Mouse (Mus musculus): Measurements from ENCODE around the gene Ly86. TPM values are rescaled to one million over a fixed set of nuclear protein-coding genes. Genes with fewer than 3 reads are reported as not detected.
A peak's percentile ranks its signal among the peaks of the same experiment; 100 is the strongest.

Gene Ly86
- polyA plus RNA-seq, 1 experiment from 2014 or later, result 7.6 TPM

- Histone ChIP-seq H3K4me2 (replicated peaks) (peak overlapping the region; percentile 69), H3K36me3 (no peaks in the 10 kb centered on the region), H3K9ac (peak overlapping the region; percentile 62), H3K9me3 (replicated peaks) (no peaks in the 10 kb centered on the region), H3K27me3 (peaks cover 37% of the 10 kb centered on the region), H3K4me1 (0 out of 2 replicates have a peak, but pooled peaks cover 5% of the 10 kb centered on the region), H3K27ac (no peak overlapping the region), H3K4me3 (peak overlapping the region; percentile 42)
- whole genome bisulfite sequencing, result 9% methylated on average over 9 of the region's 9 CpGs
- no peak for ATAC-seq (ENCODE audit: low FRiP score)
Observed at GRCm38 (mm10) chr13:37434841-37435240, 89.8 kb downstream of the Ly86 start.

GRCm38 (mm10) chr13:37436267-37437013, 91.4 kb downstream of the Ly86 start:
- ATAC-seq (ENCODE audit: low FRiP score), result no peak
- 4% methylated on average over 18 of the region's 18 CpGs for WGBS
- H3K27me3 ChIP-seq, result peaks cover 48% of the 10 kb centered on the region

DNA sequence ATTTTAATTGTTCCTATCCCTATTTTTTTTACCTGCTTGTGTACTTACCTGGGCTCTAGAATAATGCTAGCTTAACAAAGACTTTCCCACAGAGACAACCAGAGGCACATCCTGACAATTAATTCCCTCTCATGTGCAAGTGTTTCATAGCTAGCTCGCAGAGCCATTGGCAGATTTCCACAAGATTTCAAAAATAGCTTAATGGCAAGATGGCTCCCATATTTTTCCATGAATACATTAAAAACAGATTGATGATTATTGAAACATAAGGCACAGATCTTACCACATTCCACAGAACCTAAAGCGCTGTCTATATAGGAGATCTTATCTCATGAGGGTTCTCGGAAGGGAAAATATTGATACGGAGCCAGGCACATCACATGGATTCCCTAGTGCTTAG, 93.8 kb downstream of the Ly86 start:
- H3K4me1 ChIP-seq, result peaks cover 10% of the 10 kb centered on the region; the same call in 1 of the 2 replicates
- no peaks in the 10 kb centered on the region for H3K9me3 ChIP-seq (replicated peaks)
- 96% methylated on average over 4 of the region's 4 CpGs for WGBS
- H3K27ac ChIP-seq, result no peak overlapping the region
- peaks cover 43% of the 10 kb centered on the region for H3K27me3 ChIP-seq
- H3K36me3 ChIP-seq, result no peaks in the 10 kb centered on the region
- H3K4me2 ChIP-seq (replicated peaks), result no peak overlapping the region
- no peak for ATAC-seq (ENCODE audit: low FRiP score)
- no peak overlapping the region for H3K4me3 ChIP-seq
- no peak overlapping the region for H3K9ac ChIP-seq

More at GRCm38 (mm10) chr13:37436267-37437013, 91.4 kb downstream of the Ly86 start:
- no peak overlapping the region for H3K4me3 ChIP-seq
- H3K4me1 ChIP-seq, result peaks cover 6% of the 10 kb centered on the region; the same call in 1 of the 2 replicates
- no peak overlapping the region for H3K4me2 ChIP-seq (replicated peaks)
- no peaks in the 10 kb centered on the region for H3K36me3 ChIP-seq
- H3K27ac ChIP-seq, result no peak overlapping the region
- no peaks in the 10 kb centered on the region for H3K9me3 ChIP-seq (replicated peaks)
- H3K9ac ChIP-seq, result no peak overlapping the region

GRCm38 (mm10) chr13:37439477-37439876, 94.5 kb downstream of the Ly86 start:
- Histone ChIP-seq H3K36me3 (no peaks in the 10 kb centered on the region), H3K9me3 (replicated peaks) (no peaks in the 10 kb centered on the region), H3K4me2 (replicated peaks) (no peak overlapping the region), H3K27me3 (peaks cover 43% of the 10 kb centered on the region), H3K4me1 (peaks cover 10% of the 10 kb centered on the region; the same call in 1 of the 2 replicates), H3K9ac (no peak overlapping the region), H3K27ac (no peak overlapping the region), H3K4me3 (no peak overlapping the region)
- 71% methylated on average over 7 of the region's 7 CpGs for WGBS
- ATAC-seq (ENCODE audit: low FRiP score), result no peak

GRCm38 (mm10) chr13:37439941-37440340, 94.9 kb downstream of the Ly86 start:
- Histone ChIP-seq H3K4me2 (replicated peaks) (no peak overlapping the region), H3K9me3 (replicated peaks) (no peaks in the 10 kb centered on the region), H3K4me3 (no peak overlapping the region), H3K9ac (no peak overlapping the region), H3K36me3 (no peaks in the 10 kb centered on the region), H3K27me3 (peaks cover 39% of the 10 kb centered on the region), H3K4me1 (peaks cover 10% of the 10 kb centered on the region; the same call in 1 of the 2 replicates), H3K27ac (no peak overlapping the region)
- WGBS, result 68% methylated on average over 8 of the region's 8 CpGs
- no peak for ATAC-seq (ENCODE audit: low FRiP score)

GRCm38 (mm10) chr13:37440593-37441307, 95.7 kb downstream of the Ly86 start:
- Histone ChIP-seq H3K4me1 (peaks cover 10% of the 10 kb centered on the region; the same call in 1 of the 2 replicates), H3K27me3 (peaks cover 32% of the 10 kb centered on the region), H3K4me3 (no peak overlapping the region), H3K27ac (no peak overlapping the region), H3K4me2 (replicated peaks) (no peak overlapping the region), H3K36me3 (no peaks in the 10 kb centered on the region), H3K9ac (no peak overlapping the region), H3K9me3 (replicated peaks) (no peaks in the 10 kb centered on the region)
- 62% methylated on average over 11 of the region's 11 CpGs for WGBS
- no peak for ATAC-seq (ENCODE audit: low FRiP score)

DNA sequence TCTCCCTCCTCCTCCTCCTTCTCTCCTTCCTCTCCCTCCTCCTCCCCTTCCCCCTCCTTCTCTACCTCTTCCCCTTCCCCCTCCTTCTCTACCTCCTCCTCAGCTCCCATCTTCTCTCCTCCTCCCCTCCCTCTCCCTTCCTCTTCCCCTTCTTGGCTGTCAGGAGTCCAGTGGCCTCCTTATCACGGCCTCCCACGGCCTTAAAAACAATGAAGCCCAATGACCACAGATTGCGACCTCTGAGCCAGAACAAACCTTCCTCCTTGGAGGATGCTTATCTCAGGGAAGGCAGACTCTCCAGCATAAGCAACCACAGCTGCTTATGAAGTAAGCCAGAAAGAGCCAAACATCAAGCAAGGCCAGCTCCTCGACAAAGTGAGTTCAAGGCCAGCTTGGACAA, 97.0 kb downstream of the Ly86 start:
- Histone ChIP-seq H3K27ac (no peak overlapping the region), H3K4me1 (peaks cover 5% of the 10 kb centered on the region; the same call in 1 of the 2 replicates), H3K36me3 (no peaks in the 10 kb centered on the region), H3K27me3 (peaks cover 19% of the 10 kb centered on the region), H3K4me3 (no peak overlapping the region), H3K9me3 (replicated peaks) (no peaks in the 10 kb centered on the region), H3K9ac (no peak overlapping the region), H3K4me2 (replicated peaks) (no peak overlapping the region)
- WGBS, result 12% methylated on average over 4 of the region's 4 CpGs
- no peak for ATAC-seq (ENCODE audit: low FRiP score)

DNA sequence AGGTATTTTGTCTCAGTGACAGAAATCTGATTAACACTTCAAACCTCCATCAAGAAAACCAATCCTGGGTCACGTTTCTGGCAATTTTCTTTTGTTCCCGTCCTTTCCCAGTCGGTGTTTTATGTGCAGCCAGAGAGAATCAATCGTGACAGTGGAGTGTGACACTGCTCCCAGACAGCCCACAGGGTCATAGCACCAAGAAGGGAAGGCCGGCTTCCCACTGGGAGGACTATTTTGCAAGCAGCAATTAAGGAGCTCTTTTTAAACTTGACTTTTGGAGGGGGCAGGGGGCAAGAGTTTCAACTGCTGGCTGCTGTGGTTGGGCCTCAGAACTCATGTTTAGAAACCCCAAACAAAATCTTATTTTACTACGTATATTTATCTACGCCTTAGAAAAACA, 97.5 kb downstream of the Ly86 start:
- H3K27me3 ChIP-seq, result peaks cover 16% of the 10 kb centered on the region
- H3K27ac ChIP-seq, result no peak overlapping the region
- peaks cover 5% of the 10 kb centered on the region; the same call in 1 of the 2 replicates for H3K4me1 ChIP-seq
- ATAC-seq (ENCODE audit: low FRiP score), result no peak
- H3K4me2 ChIP-seq (replicated peaks), result no peak overlapping the region
- no peaks in the 10 kb centered on the region for H3K36me3 ChIP-seq
- no peak overlapping the region for H3K4me3 ChIP-seq
- WGBS, result 27% methylated on average over 7 of the region's 7 CpGs
- H3K9me3 ChIP-seq (replicated peaks), result no peaks in the 10 kb centered on the region
- H3K9ac ChIP-seq, result no peak overlapping the region

- H3K36me3 ChIP-seq, result no peaks in the 10 kb centered on the region
- no peak overlapping the region for H3K27ac ChIP-seq
- no peak for ATAC-seq (ENCODE audit: low FRiP score)
- H3K4me3 ChIP-seq, result no peak overlapping the region
- 86% methylated on average over 16 of the region's 16 CpGs for WGBS
- H3K4me2 ChIP-seq (replicated peaks), result no peak overlapping the region
- no peaks in the 10 kb centered on the region for H3K9me3 ChIP-seq (replicated peaks)
- H3K9ac ChIP-seq, result no peak overlapping the region
- H3K27me3 ChIP-seq, result no peaks in the 10 kb centered on the region
- 0 out of 2 replicates have a peak, but pooled peaks cover 2% of the 10 kb centered on the region for H3K4me1 ChIP-seq
Observed at GRCm38 (mm10) chr13:37446699-37447258, 101.8 kb downstream of the Ly86 start.

GRCm38 (mm10) chr13:37451021-37451420, 106.0 kb downstream of the Ly86 start:
- Histone ChIP-seq H3K9ac (no peak overlapping the region), H3K36me3 (no peaks in the 10 kb centered on the region), H3K27me3 (0 out of 2 replicates have a peak, but pooled peaks cover 3% of the 10 kb centered on the region), H3K9me3 (replicated peaks) (no peaks in the 10 kb centered on the region), H3K4me2 (replicated peaks) (no peak overlapping the region), H3K4me3 (no peak overlapping the region), H3K4me1 (peaks cover 16% of the 10 kb centered on the region), H3K27ac (no peak overlapping the region)
- ATAC-seq (ENCODE audit: low FRiP score), result no peak
- 84% methylated on average over 5 of the region's 5 CpGs for WGBS

DNA sequence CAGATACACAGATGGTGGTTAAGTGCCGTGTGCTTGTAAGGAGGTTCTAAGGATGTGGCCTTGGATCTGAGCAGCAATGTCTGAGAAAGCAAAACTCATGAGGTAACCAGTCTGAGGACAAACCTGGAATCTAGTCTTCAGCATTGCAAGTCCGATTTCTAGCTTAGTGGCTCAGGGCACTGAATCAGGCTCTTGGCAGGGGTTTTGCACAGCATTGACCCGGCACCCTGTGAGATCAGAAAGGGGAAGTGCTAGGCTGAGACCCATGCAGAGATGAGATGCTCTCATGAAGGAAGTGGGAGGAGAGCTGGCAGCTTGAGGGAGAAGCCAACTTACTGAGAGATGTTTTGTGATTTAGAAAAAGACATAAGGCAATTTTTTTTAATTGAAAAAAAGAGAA, 106.5 kb downstream of the Ly86 start:
- Histone ChIP-seq H3K4me2 (replicated peaks) (no peak overlapping the region), H3K9me3 (replicated peaks) (no peaks in the 10 kb centered on the region), H3K36me3 (no peaks in the 10 kb centered on the region), H3K27ac (no peak overlapping the region), H3K4me1 (peaks cover 16% of the 10 kb centered on the region), H3K9ac (no peak overlapping the region), H3K4me3 (no peak overlapping the region), H3K27me3 (0 out of 2 replicates have a peak, but pooled peaks cover 3% of the 10 kb centered on the region)
- 58% methylated on average over 3 of the region's 3 CpGs for WGBS
- no peak for ATAC-seq (ENCODE audit: low FRiP score)

Data from hindbrain, embryonic 12.5 days (tissue).